Mouse (Mus musculus): ENCODE measurements around the gene Sumo2. TPM values are rescaled to one million over a fixed set of nuclear protein-coding genes. Genes with fewer than 3 reads are reported as not detected.
"Not testable (repeated sequence)": the region's sequence is repeated elsewhere in the genome, so short reads cannot be mapped to it uniquely, and the experiment has no call there.

Sumo2 gene
- total RNA-seq, 2 experiments from 2014 or later = 146 TPM

- DNase-seq (ENCODE audit: low spot score) = no peak
Observed at GRCm38 (mm10) chr11:115488551-115489104, 47.4 kb downstream of the Sumo2 start.

- no peak for DNase-seq (ENCODE audit: low spot score)
Observed at GRCm38 (mm10) chr11:115485155-115485554, 50.9 kb downstream of the Sumo2 start.

GRCm38 (mm10) chr11:115483726-115484125 lies 52.4 kb downstream of the Sumo2 start:
- DNase-seq (ENCODE audit: low spot score) = peak; percentile 78

GRCm38 (mm10) chr11:115483278-115483677 lies 52.8 kb downstream of the Sumo2 start:
- peak; percentile 23 for DNase-seq (ENCODE audit: low spot score)

- no peak for DNase-seq (ENCODE audit: low spot score)
Observed at GRCm38 (mm10) chr11:115481553-115482259, 54.4 kb downstream of the Sumo2 start.

GRCm38 (mm10) chr11:115478296-115478938 lies 57.7 kb downstream of the Sumo2 start:
- DNase-seq (ENCODE audit: low spot score) = no peak

GRCm38 (mm10) chr11:115477388-115477787 lies 58.7 kb downstream of the Sumo2 start:
- not testable (repeated sequence) for DNase-seq (ENCODE audit: low spot score)

- not testable (repeated sequence) for DNase-seq (ENCODE audit: low spot score)
Observed at GRCm38 (mm10) chr11:115476630-115477029, 59.4 kb downstream of the Sumo2 start.

- DNase-seq (ENCODE audit: low spot score) = no peak
Observed at GRCm38 (mm10) chr11:115475758-115476237, 60.3 kb downstream of the Sumo2 start.

GRCm38 (mm10) chr11:115475025-115475757 lies 60.9 kb downstream of the Sumo2 start, which contains the start of gene Armc7:
TSS of gene Armc7 (plus strand) at chr11:115475667.
- DNase-seq (ENCODE audit: low spot score) = peak; percentile 97

GRCm38 (mm10) chr11:115473626-115474275 lies 62.3 kb downstream of the Sumo2 start:
- DNase-seq (ENCODE audit: low spot score) = peak; percentile 93

Other genes starting within 250 kb of the Sumo2 start
- 1 to 10 TPM; 4.7 to 6.0 TPM for gene Fads6, start 238.6 kb downstream of the Sumo2 start, total RNA-seq (2021)
- not detected for gene Otop2, start 229.1 kb downstream of the Sumo2 start, total RNA-seq (2021)
- gene Ush1g, start 214.2 kb downstream of the Sumo2 start, total RNA-seq (2021) = under 1 TPM; 0.16 to 0.19 TPM
- not detected for gene Otop3, start 201.5 kb downstream of the Sumo2 start, total RNA-seq (2021)
- gene Hid1, start 168.5 kb downstream of the Sumo2 start, total RNA-seq (2021) = under 1 TPM; 0.81 to 0.96 TPM
- 1 to 10 TPM; 1.2 to 1.5 TPM for gene Cdr2l, start 154.4 kb downstream of the Sumo2 start, total RNA-seq (2021)
- gene Mrpl58, start 132.5 kb downstream of the Sumo2 start, total RNA-seq (2021) = 10 to 100 TPM; 90.3 to 95.5 TPM
- 100 to 1,000 TPM; 772 to 857 TPM for gene Atp5h, start 116.3 kb downstream of the Sumo2 start, total RNA-seq (2021)
- 10 to 100 TPM; 15.9 to 17.7 TPM for gene Kctd2, start 116.1 kb downstream of the Sumo2 start, total RNA-seq (2021)
- not detected for gene Trim80, start 95.7 kb downstream of the Sumo2 start, total RNA-seq (2021)
- not detected for gene Slc16a5, start 73.8 kb downstream of the Sumo2 start, total RNA-seq (2021)
- 1 to 10 TPM in 1 of 2 experiments, under 1 TPM in 1; 0.82 to 1.3 TPM for gene Armc7, start 60.6 kb downstream of the Sumo2 start, total RNA-seq (2021)
- gene Nt5c, start 44.4 kb downstream of the Sumo2 start, total RNA-seq (2021) = 1 to 10 TPM; 6.2 to 6.8 TPM
- gene Jpt1, start 21.9 kb downstream of the Sumo2 start, total RNA-seq (2021) = 10 to 100 TPM; 49.7 to 52.4 TPM
- 10 to 100 TPM; 17.8 to 18.0 TPM for gene Nup85, start 28.2 kb upstream of the Sumo2 start, total RNA-seq (2021)
- 10 to 100 TPM; 73.3 to 79.3 TPM for gene Mrps7, start 67.6 kb upstream of the Sumo2 start, total RNA-seq (2021)
- gene Gga3, start 67.8 kb upstream of the Sumo2 start, total RNA-seq (2021) = 10 to 100 TPM; 15.4 to 18.8 TPM
- 10 to 100 TPM; 42.3 to 45.0 TPM for gene Mif4gd, start 76.7 kb upstream of the Sumo2 start, total RNA-seq (2021)
- gene Slc25a19, start 92.0 kb upstream of the Sumo2 start, total RNA-seq (2021) = 10 to 100 TPM; 38.8 to 44.4 TPM
- 10 to 100 TPM; 63.9 to 66.6 TPM for gene Grb2, start 172.3 kb upstream of the Sumo2 start, total RNA-seq (2021)
- gene Tmem94, start 229.2 kb upstream of the Sumo2 start, total RNA-seq (2021) = 10 to 100 TPM; 85.1 to 88.2 TPM

Measured in gastrocnemius, adult 18-20 months (tissue).